Mouse (Mus musculus) E14TG2a.4 (cell line): ENCODE results near the gene Tmem132b.

Source experiments
- H3K27me3 ChIP-seq: 2 replicates; pipeline ENCODE4 v1.6.1; 2014; ENCODE audit warnings: low read length, control low read depth; ENCODE audit not compliant: insufficient read depth
- H3K36me3 ChIP-seq: 2 replicates; pipeline ENCODE4 v1.6.1; 2014; ENCODE audit warnings: low read length, control low read depth; ENCODE audit not compliant: insufficient read depth
- H3K4me1 ChIP-seq: replicated peaks from 2 replicates; pipeline ENCODE4 v1.6.1; 2014; ENCODE audit warnings: low read depth, low read length, control low read depth
- H3K4me3 ChIP-seq: replicated peaks from 2 replicates; pipeline ENCODE4 v1.5.1; 2014; ENCODE audit warnings: mild to moderate bottlenecking, low read length
- H3K9me3 ChIP-seq: 2 replicates; pipeline ENCODE4 v1.6.1; 2014; ENCODE audit warnings: low read length, control low read depth
- CTCF ChIP-seq: conservative IDR thresholded peaks from 2 replicates; pipeline ENCODE4 v1.5.1; 2014; ENCODE audit warnings: low read length
- NANOG ChIP-seq: IDR thresholded peaks from 2 replicates; pipeline ENCODE4 v1.6.1; 2014; ENCODE audit warnings: borderline replicate concordance, low read length, mixed read lengths
- POU5F1 ChIP-seq: IDR thresholded peaks from 2 replicates; pipeline ENCODE4 v1.6.1; 2014; ENCODE audit warnings: low read length, borderline replicate concordance

The Tmem132b gene

DNA sequence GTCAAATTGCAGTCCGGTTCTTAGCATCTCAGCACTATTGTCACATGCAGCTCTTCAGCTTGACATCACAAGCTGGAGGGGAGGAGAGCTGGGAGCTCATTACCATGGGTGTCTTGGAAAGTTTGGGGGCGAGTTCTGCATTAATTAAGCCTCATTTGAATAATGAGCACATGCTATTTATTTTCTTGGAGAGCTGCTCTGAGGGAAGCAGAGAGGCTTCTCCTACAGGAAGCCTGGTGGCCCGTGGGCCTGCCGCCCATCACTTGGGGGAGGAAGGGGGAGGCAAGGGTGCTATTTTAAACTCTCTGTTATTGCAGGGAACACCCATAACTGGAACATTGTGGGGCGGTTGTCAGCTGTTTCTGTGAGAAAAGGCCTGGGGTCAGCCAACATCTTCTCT, 273.8 kb downstream of the Tmem132b start:
- no peak for TF ChIP-seq NANOG
- TF ChIP-seq CTCF: no peak
- TF ChIP-seq POU5F1: no peak

DNA sequence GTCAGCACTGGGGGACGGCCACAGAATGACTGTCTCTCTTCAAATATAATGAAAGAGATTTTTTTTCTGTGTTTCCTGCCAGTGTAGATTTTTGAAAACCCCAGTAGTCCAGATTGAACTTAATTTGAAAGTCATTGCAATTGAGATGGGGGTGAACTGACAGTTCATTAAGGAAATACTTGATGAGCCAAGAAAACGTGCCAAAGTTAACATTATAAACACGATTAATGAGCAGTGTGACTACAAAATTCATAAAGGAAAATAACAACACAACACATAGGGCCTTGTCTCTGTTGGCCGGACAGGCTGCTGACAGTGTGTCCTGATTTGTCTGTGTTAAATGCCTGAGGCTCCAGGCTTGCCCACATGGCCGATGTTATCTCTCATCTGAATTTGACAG, 276.3 kb downstream of the Tmem132b start:
- TF ChIP-seq POU5F1: no peak
- no peak for TF ChIP-seq NANOG
- TF ChIP-seq CTCF: no peak
- Histone ChIP-seq H3K4me3 (no peak overlapping the region), H3K4me1 (no peaks in the 10 kb centered on the region), H3K27me3 (no peaks in the 10 kb centered on the region), H3K9me3 (no peaks in the 10 kb centered on the region), H3K36me3 (no peaks in the 10 kb centered on the region)

More for the DNA sequence above, 273.8 kb downstream of the Tmem132b start:
- Histone ChIP-seq H3K9me3 (no peaks in the 10 kb centered on the region), H3K36me3 (no peaks in the 10 kb centered on the region), H3K4me3 (no peak overlapping the region), H3K4me1 (no peaks in the 10 kb centered on the region), H3K27me3 (no peaks in the 10 kb centered on the region)

DNA sequence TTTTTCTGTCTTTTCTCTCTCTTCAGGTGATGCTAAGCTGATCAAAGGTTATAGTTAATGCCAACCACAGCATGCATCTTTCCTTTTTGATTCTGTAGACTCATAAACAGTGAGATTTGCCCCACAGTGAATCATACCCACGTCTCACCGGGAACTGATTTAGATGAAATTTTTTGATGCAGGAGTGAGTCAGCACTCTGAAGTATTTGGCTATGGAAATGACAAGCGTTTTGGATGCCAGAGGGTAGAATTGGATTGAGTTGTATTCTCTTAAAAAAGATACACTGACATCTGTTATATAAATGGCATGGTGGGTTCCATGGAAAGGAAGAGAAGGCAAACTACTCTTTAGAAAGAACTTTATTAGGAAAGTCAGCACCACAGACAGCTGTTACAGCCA, 297.8 kb downstream of the Tmem132b start:
- H3K9me3 ChIP-seq: no peaks in the 10 kb centered on the region
- no peak for TF ChIP-seq POU5F1
- TF ChIP-seq CTCF: no peak
- no peak for TF ChIP-seq NANOG
- H3K36me3 ChIP-seq: no peaks in the 10 kb centered on the region
- H3K4me1 ChIP-seq: no peaks in the 10 kb centered on the region
- H3K4me3 ChIP-seq: no peak overlapping the region
- H3K27me3 ChIP-seq: no peaks in the 10 kb centered on the region; the same call in 1 of the 2 replicates

DNA sequence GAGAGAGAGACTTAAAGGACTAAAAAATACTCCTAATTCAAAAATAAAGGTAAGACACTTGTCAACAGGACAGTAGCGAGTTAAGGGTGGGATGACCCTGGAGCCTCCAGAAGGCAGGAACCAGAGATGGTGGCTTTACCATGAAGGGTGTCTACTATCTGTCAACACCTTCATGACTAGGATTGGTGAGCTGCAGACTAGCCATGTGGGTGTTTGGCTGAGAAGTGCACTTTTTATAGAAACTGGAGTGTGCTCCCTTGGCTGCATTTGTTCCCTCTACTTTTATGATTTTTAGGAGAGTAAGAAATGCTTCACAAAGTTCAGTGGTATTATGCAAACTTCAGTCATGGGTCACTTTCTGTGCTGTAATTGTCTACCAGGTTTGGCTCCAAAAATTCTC, 304.3 kb downstream of the Tmem132b start:
- TF ChIP-seq CTCF: no peak
- no peak for TF ChIP-seq NANOG
- TF ChIP-seq POU5F1: no peak
- Histone ChIP-seq H3K4me3 (no peak overlapping the region), H3K9me3 (peaks cover 25% of the 10 kb centered on the region), H3K27me3 (no peaks in the 10 kb centered on the region), H3K4me1 (no peaks in the 10 kb centered on the region), H3K36me3 (no peaks in the 10 kb centered on the region)

DNA sequence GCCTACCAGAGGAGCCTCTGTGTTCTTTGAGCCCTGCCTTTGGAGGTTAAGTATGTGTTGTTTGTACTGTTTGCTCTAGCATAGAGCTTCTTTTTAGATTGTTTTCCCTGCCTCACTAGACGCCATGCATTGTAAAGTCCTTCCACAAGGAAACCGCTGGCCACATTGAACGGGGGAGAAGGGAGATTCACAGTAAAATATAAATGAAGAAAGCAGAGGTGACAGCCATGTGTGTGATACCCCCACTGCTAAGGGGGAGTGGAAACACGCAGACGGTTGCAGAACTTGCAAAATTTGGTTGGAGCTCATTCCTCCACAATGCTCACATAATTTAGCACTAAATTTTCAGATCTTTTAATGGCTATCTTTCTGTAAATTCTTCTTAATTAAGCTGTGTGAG, 305.2 kb downstream of the Tmem132b start:
- Histone ChIP-seq H3K4me1 (no peaks in the 10 kb centered on the region), H3K36me3 (no peaks in the 10 kb centered on the region), H3K27me3 (no peaks in the 10 kb centered on the region), H3K9me3 (peaks cover 25% of the 10 kb centered on the region), H3K4me3 (no peak overlapping the region)
- TF ChIP-seq CTCF (no peak), NANOG (no peak), POU5F1 (no peak)
